Mouse (Mus musculus): ENCODE data around the gene Ank3. TPM values are rescaled to one million over a fixed set of nuclear protein-coding genes. Genes with fewer than 3 reads are reported as not detected.

Gene Ank3
- polyA plus RNA-seq, 1 experiment: 9.3 TPM

DNA sequence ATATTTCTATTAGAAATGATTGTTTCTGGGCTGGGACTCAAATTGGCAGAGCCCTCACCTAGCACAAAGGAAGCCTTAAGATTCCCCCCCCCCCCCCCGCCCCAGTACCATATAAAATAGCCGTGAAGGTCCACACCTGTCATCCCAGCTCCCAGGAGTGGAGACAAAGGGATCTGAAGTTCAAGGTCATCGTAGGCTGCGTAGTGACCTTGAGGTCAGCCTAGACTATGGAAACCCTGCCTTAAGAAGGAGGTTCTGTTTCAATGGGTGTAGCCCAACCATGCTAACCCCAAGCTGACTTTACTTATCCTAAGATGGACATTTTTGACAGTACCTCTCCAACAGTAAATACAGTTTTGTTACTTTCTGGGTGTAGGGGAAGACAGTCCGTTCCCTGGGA is 170.4 kb downstream of the Ank3 start:
- WGBS: 81% methylated on average over 5 of the region's 5 CpGs
- H3K27ac ChIP-seq (ENCODE audit: control insufficient read depth, insufficient read depth, low read depth, low read length, poor library complexity): no peak overlapping the region
- TF ChIP-seq POLR2A (IDR thresholded peaks at IDR 0.05; ENCODE audit: borderline replicate concordance, control insufficient read depth, low read depth, low read length) (no peak), CTCF (IDR thresholded peaks at IDR 0.05; ENCODE audit: control insufficient read depth, insufficient read depth, low read length) (no peak)
- no peaks in the 10 kb centered on the region for H3K4me1 ChIP-seq (ENCODE audit: control insufficient read depth, insufficient read depth, low read length)
- no peak overlapping the region for H3K4me3 ChIP-seq (replicated peaks; ENCODE audit: control insufficient read depth, low read depth, low read length)

DNA sequence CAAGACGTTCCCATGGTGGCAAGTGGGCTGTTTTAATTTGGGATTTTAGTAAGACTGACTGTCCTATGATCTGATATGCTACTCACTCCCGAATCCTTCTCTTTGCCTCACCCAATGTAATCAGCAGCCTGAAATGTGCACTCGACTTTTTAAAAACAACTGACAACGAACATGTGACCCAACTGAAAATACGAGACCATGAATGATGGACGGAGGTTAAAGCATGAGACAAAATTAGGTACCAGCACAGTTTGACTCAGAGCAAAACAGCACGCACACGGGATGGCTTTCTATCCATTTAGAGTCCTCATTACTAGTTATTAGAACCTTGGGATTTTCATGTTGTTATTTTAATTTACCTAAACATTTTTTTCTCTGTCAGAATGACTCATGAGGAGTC is 171.2 kb downstream of the Ank3 start:
- Histone ChIP-seq H3K4me1 (ENCODE audit: control insufficient read depth, insufficient read depth, low read length) (no peaks in the 10 kb centered on the region), H3K4me3 (replicated peaks; ENCODE audit: control insufficient read depth, low read depth, low read length) (no peak overlapping the region), H3K27ac (ENCODE audit: control insufficient read depth, insufficient read depth, low read depth, low read length, poor library complexity) (no peak overlapping the region)
- 63% methylated on average over 8 of the region's 8 CpGs for WGBS
- no peak for TF ChIP-seq CTCF (IDR thresholded peaks at IDR 0.05; ENCODE audit: control insufficient read depth, insufficient read depth, low read length)
- TF ChIP-seq POLR2A (IDR thresholded peaks at IDR 0.05; ENCODE audit: borderline replicate concordance, control insufficient read depth, low read depth, low read length): no peak

DNA sequence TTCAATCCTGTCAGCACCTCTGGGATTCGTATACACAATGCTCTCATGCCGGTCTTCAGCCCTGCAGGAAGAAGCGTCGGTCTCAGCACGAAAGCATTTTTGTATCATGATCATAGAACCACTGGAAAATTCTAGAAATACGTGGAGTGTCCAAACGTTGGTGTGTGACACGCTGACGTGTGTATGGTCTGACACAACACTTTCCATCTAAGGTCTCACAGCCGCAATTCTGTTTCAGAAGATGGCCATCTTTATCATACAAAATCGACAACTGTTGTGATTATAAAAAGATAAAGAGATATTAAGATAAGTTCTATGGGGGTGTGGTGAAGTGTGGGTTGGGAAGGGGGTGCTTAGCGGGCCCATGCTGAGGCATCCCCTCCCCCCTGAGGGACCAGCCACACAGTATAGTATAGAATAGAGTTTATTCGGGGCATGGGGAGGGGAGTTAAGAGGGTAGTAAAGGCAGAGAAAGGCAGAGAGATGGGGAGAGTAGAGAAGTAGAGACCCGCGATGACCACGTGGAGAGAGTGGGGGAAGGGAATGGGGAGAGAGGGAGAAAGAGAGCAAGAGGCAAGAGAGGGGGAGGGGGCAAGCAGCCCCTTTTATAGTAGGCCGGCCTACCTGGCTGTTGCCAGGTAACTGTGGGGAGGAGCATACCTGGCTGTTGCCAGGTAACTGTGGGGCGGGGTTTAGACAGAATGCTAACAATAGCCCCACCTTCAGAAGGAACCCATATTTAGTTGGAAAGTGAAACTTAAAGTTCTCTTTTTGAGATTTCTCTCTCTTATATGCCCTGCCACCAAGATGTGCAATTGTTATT is 172.1 kb downstream of the Ank3 start:
- WGBS: 40% methylated on average over 18 of the region's 18 CpGs
- Histone ChIP-seq H3K4me3 (replicated peaks; ENCODE audit: control insufficient read depth, low read depth, low read length) (no peak overlapping the region), H3K27ac (ENCODE audit: control insufficient read depth, insufficient read depth, low read depth, low read length, poor library complexity) (no peak overlapping the region), H3K4me1 (ENCODE audit: control insufficient read depth, insufficient read depth, low read length) (no peaks in the 10 kb centered on the region)
- TF ChIP-seq CTCF (IDR thresholded peaks at IDR 0.05; ENCODE audit: control insufficient read depth, insufficient read depth, low read length): no peak
- no peak for TF ChIP-seq POLR2A (IDR thresholded peaks at IDR 0.05; ENCODE audit: borderline replicate concordance, control insufficient read depth, low read depth, low read length)

DNA sequence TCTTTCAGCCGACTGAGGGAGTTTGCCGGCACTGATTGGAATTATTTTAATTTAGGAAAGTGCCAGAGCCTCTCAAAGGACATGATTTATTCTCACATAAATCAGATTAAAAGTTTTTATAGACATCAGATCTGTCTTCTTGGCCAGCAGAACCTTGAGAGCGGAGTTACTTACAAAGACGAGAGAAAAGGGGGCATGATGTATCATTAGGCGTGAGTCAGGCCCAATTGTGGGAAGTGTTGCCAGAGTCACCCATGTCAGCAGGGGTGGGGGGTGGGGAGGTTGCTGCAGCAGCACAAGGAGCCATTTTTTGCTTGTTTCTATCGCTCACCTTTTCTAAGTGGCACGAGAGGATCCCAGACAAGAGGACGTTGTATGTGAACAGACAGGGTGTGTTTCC is 172.8 kb downstream of the Ank3 start:
- TF ChIP-seq CTCF (IDR thresholded peaks at IDR 0.05; ENCODE audit: control insufficient read depth, insufficient read depth, low read length): no peak
- no peak for TF ChIP-seq POLR2A (IDR thresholded peaks at IDR 0.05; ENCODE audit: borderline replicate concordance, control insufficient read depth, low read depth, low read length)
- 2% methylated on average over 8 of the region's 8 CpGs for WGBS
- Histone ChIP-seq H3K27ac (ENCODE audit: control insufficient read depth, insufficient read depth, low read depth, low read length, poor library complexity) (no peak overlapping the region), H3K4me1 (ENCODE audit: control insufficient read depth, insufficient read depth, low read length) (no peaks in the 10 kb centered on the region), H3K4me3 (replicated peaks; ENCODE audit: control insufficient read depth, low read depth, low read length) (no peak overlapping the region)

DNA sequence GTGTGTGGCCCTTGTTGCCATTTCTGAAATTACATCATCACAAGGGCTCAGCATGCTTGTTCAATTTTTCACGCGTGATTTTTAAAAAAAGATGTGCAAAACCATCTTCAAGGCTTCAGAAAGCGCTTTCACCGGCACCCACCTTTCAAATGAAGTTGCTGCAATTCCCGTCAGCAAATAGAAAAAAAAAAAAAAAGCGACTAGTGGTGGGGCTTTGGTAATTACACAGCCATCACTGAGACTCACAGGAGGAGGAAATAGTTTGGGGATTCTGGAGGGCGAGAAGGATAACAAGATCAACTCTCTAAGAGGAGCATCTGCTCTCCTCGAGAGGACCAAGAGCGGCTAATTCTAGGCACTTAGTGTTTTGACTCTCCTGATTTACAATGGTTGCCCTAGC is 173.4 kb downstream of the Ank3 start:
- H3K27ac ChIP-seq (ENCODE audit: control insufficient read depth, insufficient read depth, low read depth, low read length, poor library complexity): no peak overlapping the region
- H3K4me1 ChIP-seq (ENCODE audit: control insufficient read depth, insufficient read depth, low read length): no peaks in the 10 kb centered on the region
- TF ChIP-seq POLR2A (IDR thresholded peaks at IDR 0.05; ENCODE audit: borderline replicate concordance, control insufficient read depth, low read depth, low read length): no peak
- TF ChIP-seq CTCF (IDR thresholded peaks at IDR 0.05; ENCODE audit: control insufficient read depth, insufficient read depth, low read length): no peak
- H3K4me3 ChIP-seq (replicated peaks; ENCODE audit: control insufficient read depth, low read depth, low read length): no peak overlapping the region
- 5% methylated on average over 9 of the region's 9 CpGs for WGBS

DNA sequence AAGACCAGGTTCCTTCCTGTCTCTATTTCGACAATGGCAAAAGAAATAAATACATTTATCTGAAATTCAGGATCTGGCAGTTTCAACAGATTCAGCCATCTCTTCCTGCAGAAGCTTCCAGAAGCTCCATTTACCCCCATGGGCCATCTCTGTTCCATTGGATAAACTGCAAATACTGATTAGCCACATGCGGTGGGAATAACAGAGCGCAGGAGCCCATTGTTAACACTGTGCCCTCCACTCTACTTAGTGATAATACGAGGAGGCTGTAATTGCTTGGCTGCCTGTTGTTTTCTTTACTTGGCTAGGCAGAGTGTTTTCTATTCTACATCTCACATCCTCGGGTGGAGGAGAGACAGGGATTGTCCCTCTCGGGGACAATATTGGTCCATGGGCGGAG is 174.5 kb downstream of the Ank3 start:
- 45% methylated on average over 7 of the region's 7 CpGs for WGBS
- Histone ChIP-seq H3K4me1 (ENCODE audit: control insufficient read depth, insufficient read depth, low read length) (no peaks in the 10 kb centered on the region), H3K4me3 (replicated peaks; ENCODE audit: control insufficient read depth, low read depth, low read length) (no peak overlapping the region), H3K27ac (ENCODE audit: control insufficient read depth, insufficient read depth, low read depth, low read length, poor library complexity) (no peak overlapping the region)
- TF ChIP-seq POLR2A (IDR thresholded peaks at IDR 0.05; ENCODE audit: borderline replicate concordance, control insufficient read depth, low read depth, low read length) (no peak), CTCF (IDR thresholded peaks at IDR 0.05; ENCODE audit: control insufficient read depth, insufficient read depth, low read length) (no peak)

DNA sequence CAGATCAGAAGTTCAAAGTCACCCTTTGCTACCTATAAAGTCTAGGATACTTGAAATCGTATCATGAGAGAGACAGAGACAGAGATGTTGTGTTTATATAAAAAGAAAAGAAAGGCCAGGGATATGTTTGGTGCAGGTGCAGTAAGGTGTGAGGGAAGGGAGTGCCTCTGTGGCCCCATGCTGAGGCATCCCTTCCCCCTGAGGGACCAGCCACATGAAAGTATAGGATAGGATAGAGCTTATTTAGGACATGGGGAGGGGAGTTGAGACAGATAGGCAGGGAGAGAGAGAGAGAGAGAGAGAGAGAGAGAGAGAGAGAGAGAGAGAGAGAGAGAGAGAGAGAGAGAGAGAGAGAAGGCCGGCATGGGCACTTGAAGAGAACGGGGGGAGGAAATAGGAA is 175.2 kb downstream of the Ank3 start:
- Histone ChIP-seq H3K27ac (ENCODE audit: control insufficient read depth, insufficient read depth, low read depth, low read length, poor library complexity) (no peak overlapping the region), H3K4me3 (replicated peaks; ENCODE audit: control insufficient read depth, low read depth, low read length) (no peak overlapping the region), H3K4me1 (ENCODE audit: control insufficient read depth, insufficient read depth, low read length) (no peaks in the 10 kb centered on the region)
- WGBS: 20% methylated on average over 3 of the region's 3 CpGs
- TF ChIP-seq POLR2A (IDR thresholded peaks at IDR 0.05; ENCODE audit: borderline replicate concordance, control insufficient read depth, low read depth, low read length) (no peak), CTCF (IDR thresholded peaks at IDR 0.05; ENCODE audit: control insufficient read depth, insufficient read depth, low read length) (no peak)

DNA sequence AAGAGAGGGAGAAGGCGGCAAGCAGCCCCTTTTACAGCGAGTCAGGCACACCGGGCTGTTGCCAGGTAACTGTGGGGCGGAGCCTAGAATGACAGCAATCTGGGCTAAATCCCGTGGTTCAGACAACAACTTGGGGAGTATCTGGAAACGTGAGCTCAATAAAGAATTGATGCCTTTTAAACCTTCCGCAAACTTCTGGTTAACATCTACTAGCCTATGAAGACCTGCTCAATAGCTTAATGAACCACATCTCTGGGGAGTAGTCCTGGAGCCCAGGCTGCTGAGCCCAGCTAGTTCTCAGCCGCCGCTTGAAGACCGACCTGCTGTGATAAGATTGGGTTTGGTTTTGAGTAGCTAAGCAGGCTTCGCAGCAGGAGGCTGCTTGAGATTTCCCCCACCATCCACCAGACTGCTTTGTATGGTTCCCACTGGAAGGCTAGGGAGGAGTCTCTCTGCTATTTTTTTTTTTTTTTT is 175.7 kb downstream of the Ank3 start:
- Histone ChIP-seq H3K4me3 (replicated peaks; ENCODE audit: control insufficient read depth, low read depth, low read length) (no peak overlapping the region), H3K4me1 (ENCODE audit: control insufficient read depth, insufficient read depth, low read length) (no peaks in the 10 kb centered on the region), H3K27ac (ENCODE audit: control insufficient read depth, insufficient read depth, low read depth, low read length, poor library complexity) (no peak overlapping the region)
- WGBS: 12% methylated on average over 11 of the region's 11 CpGs
- TF ChIP-seq CTCF (IDR thresholded peaks at IDR 0.05; ENCODE audit: control insufficient read depth, insufficient read depth, low read length) (no peak), POLR2A (IDR thresholded peaks at IDR 0.05; ENCODE audit: borderline replicate concordance, control insufficient read depth, low read depth, low read length) (no peak)
